Mouse (Mus musculus): ENCODE data around the gene Mblac1. TPM values are rescaled to one million over a fixed set of nuclear protein-coding genes. Genes with fewer than 3 reads are reported as not detected.

Gene Mblac1
- polyA plus RNA-seq, 1 experiment from 2014 or later = 13.1 TPM

- H3K4me1 ChIP-seq (ENCODE audit: control insufficient read depth, insufficient read depth, low read length) = no peaks in the 10 kb centered on the region
Measured at GRCm38 (mm10) chr5:138228026-138228425, 33.9 kb downstream of the Mblac1 start.

DNA sequence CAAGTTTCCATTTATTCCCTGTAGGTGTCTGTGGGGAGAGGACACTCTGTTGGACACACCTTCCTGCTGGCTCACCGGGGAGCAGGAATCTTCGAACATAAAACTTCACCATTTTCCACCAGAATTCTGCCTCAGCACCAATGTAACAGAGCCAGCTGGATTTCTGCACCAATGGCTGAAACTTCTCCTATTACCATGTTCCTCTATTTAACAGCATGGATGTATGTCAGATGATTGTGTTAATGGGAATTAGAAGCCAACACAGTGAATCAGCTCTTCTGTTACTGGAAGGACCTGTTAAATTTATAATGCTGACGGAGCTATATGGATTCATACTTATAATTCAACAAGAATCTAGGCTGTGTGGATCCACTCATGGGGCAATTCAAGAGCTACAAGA lies 35.4 kb downstream of the Mblac1 start:
- 94% methylated on average over 3 of the region's 3 CpGs for WGBS
- DNase-seq (ENCODE audit: low spot score) (no peak), ATAC-seq (no peak)
- H3K9me3 ChIP-seq (replicated peaks; ENCODE audit: control insufficient read depth, low read length) = no peaks in the 10 kb centered on the region
- no peaks in the 10 kb centered on the region for H3K36me3 ChIP-seq (ENCODE audit: control insufficient read depth, insufficient read depth, low read length)
- no peaks in the 10 kb centered on the region for H3K27me3 ChIP-seq (replicated peaks; ENCODE audit: control insufficient read depth, insufficient read depth, low read length)
- H3K4me1 ChIP-seq (ENCODE audit: control insufficient read depth, insufficient read depth, low read length) = no peaks in the 10 kb centered on the region
- H3K4me2 ChIP-seq (ENCODE audit: low read length) = no peak overlapping the region
- no peak overlapping the region for H3K4me3 ChIP-seq (ENCODE audit: low read depth, low read length)
- no peak overlapping the region for H3K9ac ChIP-seq (ENCODE audit: low read length)
- H3K27ac ChIP-seq (ENCODE audit: low read depth, low read length) = no peak overlapping the region

More at GRCm38 (mm10) chr5:138228026-138228425, 33.9 kb downstream of the Mblac1 start:
- Histone ChIP-seq H3K9ac (ENCODE audit: low read length) (no peak overlapping the region), H3K27ac (ENCODE audit: low read depth, low read length) (no peak overlapping the region), H3K9me3 (replicated peaks; ENCODE audit: control insufficient read depth, low read length) (no peaks in the 10 kb centered on the region), H3K27me3 (replicated peaks; ENCODE audit: control insufficient read depth, insufficient read depth, low read length) (no peaks in the 10 kb centered on the region), H3K4me3 (ENCODE audit: low read depth, low read length) (no peak overlapping the region), H3K36me3 (ENCODE audit: control insufficient read depth, insufficient read depth, low read length) (no peaks in the 10 kb centered on the region), H3K4me2 (ENCODE audit: low read length) (no peak overlapping the region)
- ATAC-seq = no peak
- WGBS = 58% methylated on average over 3 of the region's 3 CpGs
- peak; percentile 1 for DNase-seq (ENCODE audit: low spot score)

DNA sequence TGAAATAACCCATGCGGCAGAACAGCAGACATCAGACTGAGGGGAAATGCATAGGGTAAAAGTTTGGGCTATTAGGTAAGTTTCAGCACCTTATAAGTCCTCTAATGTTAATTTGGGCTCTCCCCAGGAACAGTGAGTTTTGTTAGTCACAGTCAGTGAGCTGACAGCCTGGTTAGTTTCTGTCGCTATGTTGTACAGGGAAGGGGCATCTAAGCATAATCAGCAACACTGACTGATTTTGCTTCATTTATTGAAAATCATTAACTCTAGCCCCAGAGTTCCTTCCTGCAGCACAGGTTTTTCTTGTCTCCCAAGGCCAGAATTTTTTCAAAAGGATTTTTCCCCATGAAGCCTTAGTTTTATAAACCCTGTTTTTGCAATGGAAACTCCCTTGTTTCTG lies 39.7 kb downstream of the Mblac1 start:
- ATAC-seq = no peak
- no peak for DNase-seq (ENCODE audit: low spot score)
- Histone ChIP-seq H3K9me3 (replicated peaks; ENCODE audit: control insufficient read depth, low read length) (no peaks in the 10 kb centered on the region), H3K27ac (ENCODE audit: low read depth, low read length) (no peak overlapping the region), H3K4me2 (ENCODE audit: low read length) (no peak overlapping the region), H3K9ac (ENCODE audit: low read length) (no peak overlapping the region), H3K4me1 (ENCODE audit: control insufficient read depth, insufficient read depth, low read length) (no peaks in the 10 kb centered on the region), H3K4me3 (ENCODE audit: low read depth, low read length) (no peak overlapping the region), H3K36me3 (ENCODE audit: control insufficient read depth, insufficient read depth, low read length) (no peaks in the 10 kb centered on the region), H3K27me3 (replicated peaks; ENCODE audit: control insufficient read depth, insufficient read depth, low read length) (no peaks in the 10 kb centered on the region)
- 85% methylated on average over 2 of the region's 2 CpGs for WGBS

DNA sequence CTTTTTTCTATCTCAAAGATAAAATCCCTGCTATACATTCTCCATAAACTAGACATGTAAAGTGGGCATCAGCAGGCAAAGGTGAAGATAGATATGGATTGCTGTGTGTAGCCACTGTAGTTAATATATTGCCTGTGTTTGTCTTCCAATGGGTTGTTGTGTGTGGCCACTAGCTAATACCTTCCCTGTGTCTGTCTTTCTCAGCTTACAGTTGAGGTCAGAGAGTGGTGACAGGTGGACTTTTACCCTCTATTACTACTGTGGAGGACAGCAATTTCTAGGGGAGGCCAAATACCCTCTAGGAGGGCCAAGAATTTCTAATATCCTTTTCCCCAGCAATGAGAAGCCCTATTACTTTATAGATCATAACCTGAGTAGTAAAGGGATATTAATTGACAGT lies 40.1 kb downstream of the Mblac1 start:
- H3K36me3 ChIP-seq (ENCODE audit: control insufficient read depth, insufficient read depth, low read length) = no peaks in the 10 kb centered on the region
- no peaks in the 10 kb centered on the region for H3K4me1 ChIP-seq (ENCODE audit: control insufficient read depth, insufficient read depth, low read length)
- H3K9ac ChIP-seq (ENCODE audit: low read length) = no peak overlapping the region
- H3K4me3 ChIP-seq (ENCODE audit: low read depth, low read length) = no peak overlapping the region
- no peaks in the 10 kb centered on the region for H3K9me3 ChIP-seq (replicated peaks; ENCODE audit: control insufficient read depth, low read length)
- H3K27me3 ChIP-seq (replicated peaks; ENCODE audit: control insufficient read depth, insufficient read depth, low read length) = no peaks in the 10 kb centered on the region
- DNase-seq (ENCODE audit: low spot score) = no peak
- no peak for ATAC-seq
- H3K27ac ChIP-seq (ENCODE audit: low read depth, low read length) = no peak overlapping the region
- no peak overlapping the region for H3K4me2 ChIP-seq (ENCODE audit: low read length)

- no peaks in the 10 kb centered on the region for H3K4me1 ChIP-seq (ENCODE audit: control insufficient read depth, insufficient read depth, low read length)
- H3K27me3 ChIP-seq (replicated peaks; ENCODE audit: control insufficient read depth, insufficient read depth, low read length) = no peaks in the 10 kb centered on the region
- ATAC-seq (no peak), DNase-seq (ENCODE audit: low spot score) (no peak)
- no peak overlapping the region for H3K27ac ChIP-seq (ENCODE audit: low read depth, low read length)
- H3K9me3 ChIP-seq (replicated peaks; ENCODE audit: control insufficient read depth, low read length) = no peaks in the 10 kb centered on the region
- no peak overlapping the region for H3K4me3 ChIP-seq (ENCODE audit: low read depth, low read length)
- H3K36me3 ChIP-seq (ENCODE audit: control insufficient read depth, insufficient read depth, low read length) = no peaks in the 10 kb centered on the region
- H3K4me2 ChIP-seq (ENCODE audit: low read length) = no peak overlapping the region
- WGBS = 58% methylated on average over 2 of the region's 2 CpGs
- H3K9ac ChIP-seq (ENCODE audit: low read length) = no peak overlapping the region
Measured at GRCm38 (mm10) chr5:138241511-138241910, 47.4 kb downstream of the Mblac1 start.

MicroRNAs within 50 kb of the gene (microRNA counts, 519-probe panel; counts per million panel counts)
- microRNA mmu-miR-106b (5,858 counts per million, percentile 88 among the panel's probes with 10 or more counts), microRNA mmu-miR-25 (6,247 counts per million, percentile 92 among the panel's probes with 10 or more counts), microRNA mmu-miR-93 (5,731 counts per million, percentile 87 among the panel's probes with 10 or more counts)

Small RNA genes within 50 kb of the gene (microRNA-seq; reads per million reads assigned to microRNA genes)
- gene Mir106b (8,313 reads per million, percentile 96 among the genes with 10 or more reads in this experiment), gene Mir25 (639 reads per million, percentile 78 among the genes with 10 or more reads in this experiment), gene Mir93 (11,598 reads per million, percentile 97 among the genes with 10 or more reads in this experiment)

Other genes starting within 250 kb of the Mblac1 start
- gene Gjc3, start 231.2 kb upstream of the Mblac1 start, polyA plus RNA-seq (2014; fragmentation: Nextera tagmentation; extraction: Ambion mirVana) = 0.07 and 0.08 TPM in 2 replicates
- not detected in 2 replicates for gene Azgp1, start 212.8 kb upstream of the Mblac1 start, polyA plus RNA-seq (2014; fragmentation: Nextera tagmentation; extraction: Ambion mirVana)
- gene Smok3a, start 173.1 kb upstream of the Mblac1 start, polyA plus RNA-seq (2014; fragmentation: Nextera tagmentation; extraction: Ambion mirVana) = not detected in 2 replicates
- not detected in 2 replicates for gene Smok3b, start 172.9 kb upstream of the Mblac1 start, polyA plus RNA-seq (2014; fragmentation: Nextera tagmentation; extraction: Ambion mirVana)
- gene Smok3c, start 141.1 kb upstream of the Mblac1 start, polyA plus RNA-seq (2014; fragmentation: Nextera tagmentation; extraction: Ambion mirVana) = not detected in 2 replicates
- 32.6 and 36.6 TPM in 2 replicates for gene Zkscan1, start 109.2 kb upstream of the Mblac1 start, polyA plus RNA-seq (2014; fragmentation: Nextera tagmentation; extraction: Ambion mirVana)
- 137 and 147 TPM in 2 replicates for gene Zscan21, start 77.4 kb upstream of the Mblac1 start, polyA plus RNA-seq (2014; fragmentation: Nextera tagmentation; extraction: Ambion mirVana)
- 21.8 and 24.3 TPM in 2 replicates for gene Zfp113, start 38.6 kb upstream of the Mblac1 start, polyA plus RNA-seq (2014; fragmentation: Nextera tagmentation; extraction: Ambion mirVana)
- 249 and 270 TPM in 2 replicates for gene Cops6, start 33.2 kb upstream of the Mblac1 start, polyA plus RNA-seq (2014; fragmentation: Nextera tagmentation; extraction: Ambion mirVana)
- gene Ap4m1, start 22.3 kb upstream of the Mblac1 start, polyA plus RNA-seq (2014; fragmentation: Nextera tagmentation; extraction: Ambion mirVana) = 16.4 and 17.0 TPM in 2 replicates
- 176 and 181 TPM in 2 replicates for gene Mcm7, start 21.9 kb upstream of the Mblac1 start, polyA plus RNA-seq (2014; fragmentation: Nextera tagmentation; extraction: Ambion mirVana)
- 95.4 and 96.5 TPM in 2 replicates for gene Taf6, start 6.9 kb upstream of the Mblac1 start, polyA plus RNA-seq (2014; fragmentation: Nextera tagmentation; extraction: Ambion mirVana)
- gene Cnpy4, start 6.8 kb upstream of the Mblac1 start, polyA plus RNA-seq (2014; fragmentation: Nextera tagmentation; extraction: Ambion mirVana) = 36.4 and 37.1 TPM in 2 replicates
- gene Nxpe5, start 31.6 kb downstream of the Mblac1 start, polyA plus RNA-seq (2014; fragmentation: Nextera tagmentation; extraction: Ambion mirVana) = not detected in 2 replicates
- 73.7 and 88.2 TPM in 2 replicates for gene Lamtor4, start 61.2 kb downstream of the Mblac1 start, polyA plus RNA-seq (2014; fragmentation: Nextera tagmentation; extraction: Ambion mirVana)
- 8.9 and 9.8 TPM in 2 replicates for gene BC037034, start 69.7 kb downstream of the Mblac1 start, polyA plus RNA-seq (2014; fragmentation: Nextera tagmentation; extraction: Ambion mirVana)
- 1.3 and 1.8 TPM in 2 replicates for gene Gal3st4, start 78.5 kb downstream of the Mblac1 start, polyA plus RNA-seq (2014; fragmentation: Nextera tagmentation; extraction: Ambion mirVana)
- 0.09 TPM in 1 of 2 replicates, not detected in the other for gene Gm43720, start 85.6 kb downstream of the Mblac1 start, polyA plus RNA-seq (2014; fragmentation: Nextera tagmentation; extraction: Ambion mirVana)
- gene Gpc2, start 85.7 kb downstream of the Mblac1 start, polyA plus RNA-seq (2014; fragmentation: Nextera tagmentation; extraction: Ambion mirVana) = 34.9 and 37.8 TPM in 2 replicates
- 2.3 and 4.0 TPM in 2 replicates for gene Stag3, start 85.9 kb downstream of the Mblac1 start, polyA plus RNA-seq (2014; fragmentation: Nextera tagmentation; extraction: Ambion mirVana)
- not detected in 2 replicates for gene Pvrig, start 147.6 kb downstream of the Mblac1 start, polyA plus RNA-seq (2014; fragmentation: Nextera tagmentation; extraction: Ambion mirVana)
- 70.1 and 78.7 TPM in 2 replicates for gene Zfp157, start 247.2 kb downstream of the Mblac1 start, polyA plus RNA-seq (2014; fragmentation: Nextera tagmentation; extraction: Ambion mirVana)

Data from forebrain, embryonic 14.5 days (tissue).